Mouse (Mus musculus) neural tube, embryonic 15.5 days (tissue): ENCODE data around the gene Gm20388. TPM values are rescaled to one million over a fixed set of nuclear protein-coding genes. Genes with fewer than 3 reads are reported as not detected.
A peak's percentile ranks its signal among the peaks of the same experiment; 100 is the strongest.

Experiments used
- ATAC-seq: fragments of 200-750 bp; cut with Nextera tagmentation; 2 replicates; pipeline ENCODE4 v1.8.0; 2017; ENCODE audit warnings: mild to moderate bottlenecking, moderate TSS enrichment, moderate library complexity; ENCODE audit not compliant: low FRiP score
- H3K27ac ChIP-seq: fragments of 300-500 bp; sonication (generic); replicated peaks from 2 replicates; pipeline ENCODE4 v1.5.1; 2015; ENCODE audit warnings: mild to moderate bottlenecking, inconsistent platforms
- H3K27me3 ChIP-seq: fragments of 300-500 bp; sonication (generic); replicated peaks from 2 replicates; pipeline ENCODE4 v1.6.1; 2015; ENCODE audit warnings: inconsistent platforms
- H3K36me3 ChIP-seq: fragments of 300-500 bp; sonication (generic); 2 replicates; pipeline ENCODE4 v1.6.1; 2015; ENCODE audit warnings: inconsistent platforms
- H3K4me1 ChIP-seq: fragments of 300-500 bp; sonication (generic); 2 replicates; pipeline ENCODE4 v1.6.1; 2015; ENCODE audit warnings: inconsistent platforms
- H3K4me2 ChIP-seq: fragments of 300-500 bp; sonication (generic); 2 replicates; pipeline ENCODE4 v1.6.1; 2015; ENCODE audit warnings: inconsistent platforms, mild to moderate bottlenecking, moderate library complexity
- H3K4me3 ChIP-seq: fragments of 300-500 bp; sonication (generic); replicated peaks from 2 replicates; pipeline ENCODE4 v1.5.1; 2015; ENCODE audit warnings: mild to moderate bottlenecking, inconsistent platforms
- H3K9ac ChIP-seq: fragments of 300-500 bp; sonication (generic); replicated peaks from 2 replicates; pipeline ENCODE4 v1.6.1; 2015; ENCODE audit warnings: mild to moderate bottlenecking, inconsistent platforms
- H3K9me3 ChIP-seq: fragments of 300-500 bp; sonication (generic); replicated peaks from 2 replicates; pipeline ENCODE4 v1.6.1; 2016; ENCODE audit warnings: inconsistent platforms
- WGBS: fragments of 180-500 bp; shearing (Covaris S2); methylation state at CpG from one replicate; pipeline ENCODE4 v1.1.7; 2015; ENCODE audit warnings: mixed read lengths; 5-methylcytosine and 5-hydroxymethylcytosine counted together
- polyA plus RNA-seq: library from polyadenylated mRNA; unstranded; fragments of >200 nt; fragmentation: Nextera tagmentation; extraction: Ambion mirVana; gene quantifications from 2 replicates; pipeline ENCODE4 v1.2.1, GENCODE M21; 2015

Gene Gm20388
- polyA plus RNA-seq, 1 experiment from 2014 or later, result not detected

- Histone ChIP-seq H3K4me3 (no peak overlapping the region), H3K36me3 (no peaks in the 10 kb centered on the region), H3K27me3 (no peaks in the 10 kb centered on the region), H3K27ac (no peak overlapping the region), H3K9me3 (no peaks in the 10 kb centered on the region), H3K4me1 (peaks cover 3% of the 10 kb centered on the region; the same call in 1 of the 2 replicates), H3K4me2 (no peak overlapping the region), H3K9ac (no peak overlapping the region)
- no peak for ATAC-seq
- 68% methylated on average over 6 of the region's 6 CpGs for WGBS
Measured at GRCm38 (mm10) chr8:123145279-123145678, 3234.6 kb downstream of the Gm20388 start.

GRCm38 (mm10) chr8:123146390-123146789, 3235.7 kb downstream of the Gm20388 start:
- Histone ChIP-seq H3K27ac (no peak overlapping the region), H3K9ac (no peak overlapping the region), H3K4me3 (no peak overlapping the region), H3K27me3 (no peaks in the 10 kb centered on the region), H3K4me1 (peaks cover 3% of the 10 kb centered on the region; the same call in 1 of the 2 replicates), H3K9me3 (no peaks in the 10 kb centered on the region), H3K36me3 (no peaks in the 10 kb centered on the region), H3K4me2 (no peak overlapping the region)
- 86% methylated on average over 7 of the region's 7 CpGs for WGBS
- ATAC-seq, result no peak

- 68% methylated on average over 9 of the region's 9 CpGs for WGBS
- H3K4me3 ChIP-seq, result no peak overlapping the region
- H3K4me1 ChIP-seq, result no peaks in the 10 kb centered on the region
- no peaks in the 10 kb centered on the region for H3K27me3 ChIP-seq
- no peak overlapping the region for H3K9ac ChIP-seq
- H3K9me3 ChIP-seq, result no peaks in the 10 kb centered on the region
- H3K27ac ChIP-seq, result no peak overlapping the region
- ATAC-seq, result no peak
- no peaks in the 10 kb centered on the region for H3K36me3 ChIP-seq
- H3K4me2 ChIP-seq, result no peak overlapping the region
Measured at GRCm38 (mm10) chr8:123150737-123151171, 3240.1 kb downstream of the Gm20388 start.

GRCm38 (mm10) chr8:123155177-123155576, 3244.5 kb downstream of the Gm20388 start:
- Histone ChIP-seq H3K4me2 (no peak overlapping the region), H3K9ac (no peak overlapping the region), H3K27ac (no peak overlapping the region), H3K4me1 (no peaks in the 10 kb centered on the region), H3K4me3 (no peak overlapping the region), H3K9me3 (no peaks in the 10 kb centered on the region), H3K27me3 (no peaks in the 10 kb centered on the region), H3K36me3 (no peaks in the 10 kb centered on the region)
- no peak for ATAC-seq
- WGBS, result 82% methylated on average over 5 of the region's 5 CpGs

- Histone ChIP-seq H3K27ac (no peak overlapping the region), H3K36me3 (no peaks in the 10 kb centered on the region), H3K9me3 (no peaks in the 10 kb centered on the region), H3K9ac (no peak overlapping the region), H3K27me3 (no peaks in the 10 kb centered on the region), H3K4me3 (no peak overlapping the region), H3K4me2 (no peak overlapping the region), H3K4me1 (no peaks in the 10 kb centered on the region)
- no peak for ATAC-seq
- 80% methylated on average over 9 of the region's 9 CpGs for WGBS
Measured at GRCm38 (mm10) chr8:123156070-123156773, 3245.6 kb downstream of the Gm20388 start.

GRCm38 (mm10) chr8:123157888-123158465, 3247.3 kb downstream of the Gm20388 start, which contains the start of gene Sult5a1:
TSS of gene Sult5a1 (minus strand) at chr8:123158315.
- no peak for ATAC-seq
- Histone ChIP-seq H3K27me3 (no peaks in the 10 kb centered on the region), H3K27ac (no peak within 1 kb of the TSS), H3K36me3 (no peaks in the 10 kb centered on the region), H3K9ac (no peak within 1 kb of the TSS), H3K9me3 (no peaks in the 10 kb centered on the region), H3K4me2 (peak within 1 kb of the TSS; percentile 9), H3K4me3 (no peak within 1 kb of the TSS), H3K4me1 (no peaks in the 10 kb centered on the region)
- 36% methylated on average over 13 of the region's 13 CpGs for WGBS

- no peaks in the 10 kb centered on the region for H3K36me3 ChIP-seq
- no peak overlapping the region for H3K9ac ChIP-seq
- no peaks in the 10 kb centered on the region for H3K27me3 ChIP-seq
- ATAC-seq, result no peak
- WGBS, result 70% methylated on average over 3 of the region's 3 CpGs
- H3K4me2 ChIP-seq, result no peak overlapping the region
- no peak overlapping the region for H3K27ac ChIP-seq
- no peaks in the 10 kb centered on the region; the same call in 1 of the 2 replicates for H3K9me3 ChIP-seq
- H3K4me3 ChIP-seq, result no peak overlapping the region
- no peaks in the 10 kb centered on the region for H3K4me1 ChIP-seq
Measured at GRCm38 (mm10) chr8:123181391-123181790, 3270.8 kb downstream of the Gm20388 start.

- Histone ChIP-seq H3K27ac (no peak within 1 kb of the TSS), H3K27me3 (no peaks in the 10 kb centered on the region), H3K4me3 (no peak within 1 kb of the TSS), H3K9me3 (no peaks in the 10 kb centered on the region), H3K4me2 (no peak within 1 kb of the TSS), H3K4me1 (peaks cover 3% of the 10 kb centered on the region; the same call in 1 of the 2 replicates), H3K36me3 (no peaks in the 10 kb centered on the region), H3K9ac (no peak within 1 kb of the TSS)
- WGBS, result 51% methylated on average over 19 of the region's 19 CpGs
- ATAC-seq, result no peak
Measured at GRCm38 (mm10) chr8:123185566-123186409, 3275.1 kb downstream of the Gm20388 start, which contains the start of gene Dpep1. TSS of gene Dpep1 (plus strand) at chr8:123186242.

GRCm38 (mm10) chr8:123188006-123188405, 3277.4 kb downstream of the Gm20388 start:
- Histone ChIP-seq H3K4me2 (no peak overlapping the region), H3K36me3 (no peaks in the 10 kb centered on the region), H3K9ac (no peak overlapping the region), H3K27me3 (no peaks in the 10 kb centered on the region), H3K9me3 (no peaks in the 10 kb centered on the region), H3K27ac (no peak overlapping the region), H3K4me3 (no peak overlapping the region), H3K4me1 (peaks cover 7% of the 10 kb centered on the region; the same call in 1 of the 2 replicates)
- WGBS, result 89% methylated on average over 2 of the region's 2 CpGs
- no peak for ATAC-seq

GRCm38 (mm10) chr8:123188841-123189240, 3278.2 kb downstream of the Gm20388 start:
- no peaks in the 10 kb centered on the region for H3K27me3 ChIP-seq
- no peak overlapping the region for H3K27ac ChIP-seq
- no peak overlapping the region for H3K4me2 ChIP-seq
- WGBS, result 80% methylated on average over 7 of the region's 7 CpGs
- H3K36me3 ChIP-seq, result no peaks in the 10 kb centered on the region
- H3K9me3 ChIP-seq, result no peaks in the 10 kb centered on the region
- no peak overlapping the region for H3K9ac ChIP-seq
- no peak overlapping the region for H3K4me3 ChIP-seq
- no peak for ATAC-seq
- H3K4me1 ChIP-seq, result peaks cover 7% of the 10 kb centered on the region; the same call in 1 of the 2 replicates

- 5% methylated on average over 9 of the region's 9 CpGs for WGBS
- Histone ChIP-seq H3K4me3 (no peak overlapping the region), H3K9me3 (no peaks in the 10 kb centered on the region), H3K4me2 (peak overlapping the region; percentile 32), H3K27me3 (no peaks in the 10 kb centered on the region), H3K9ac (no peak overlapping the region), H3K4me1 (peaks cover 7% of the 10 kb centered on the region; the same call in 1 of the 2 replicates), H3K36me3 (no peaks in the 10 kb centered on the region), H3K27ac (no peak overlapping the region)
- peak; percentile 55; the same call in 1 of the 2 replicates for ATAC-seq
Measured at GRCm38 (mm10) chr8:123190678-123191077, 3280.0 kb downstream of the Gm20388 start.
